Mouse (Mus musculus): Measurements from ENCODE around the gene Sacs.
"Not testable (repeated sequence)": the region's sequence is repeated elsewhere in the genome, so short reads cannot be mapped to it uniquely, and the experiment has no call there.

Gene Sacs

DNA sequence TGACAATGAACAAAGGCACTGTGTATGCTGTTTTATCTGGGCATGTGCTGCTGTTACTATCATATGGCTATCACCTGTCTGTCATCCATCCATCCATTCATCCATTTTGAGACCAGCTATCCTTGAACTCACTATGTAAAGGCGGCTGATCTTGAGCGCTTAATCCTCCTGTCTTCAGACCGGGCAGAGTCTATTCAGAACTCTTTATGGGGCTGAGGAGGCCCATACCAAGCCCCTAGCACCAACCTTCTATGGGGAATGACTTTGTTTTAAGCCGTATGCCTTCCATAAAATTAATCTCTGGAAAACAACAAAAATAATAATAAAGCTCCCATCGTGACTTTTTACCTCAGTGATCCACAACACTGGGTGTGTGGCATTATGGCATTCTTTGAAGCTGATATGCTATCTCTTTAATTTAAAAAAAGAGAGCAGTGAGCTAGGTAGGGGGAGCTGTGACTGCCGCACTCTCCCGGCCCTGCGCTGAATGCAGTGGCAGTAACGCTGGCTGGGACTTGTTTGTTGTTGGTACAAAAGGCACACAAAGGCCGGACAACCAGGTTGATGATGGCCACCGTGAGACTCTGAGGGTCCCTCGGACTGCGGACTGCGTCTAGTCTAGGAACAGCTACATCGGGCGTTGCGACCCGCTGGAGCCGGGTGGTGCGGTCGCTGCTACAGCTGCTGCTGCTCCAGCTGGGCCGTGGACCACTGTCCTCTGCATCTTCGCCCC is at the start of gene Sacs:
TSS of gene Sacs (plus strand) at position 464 of the 733 bp plus-strand sequence.
- no peak for DNase-seq (ENCODE audit: low spot score)

DNA sequence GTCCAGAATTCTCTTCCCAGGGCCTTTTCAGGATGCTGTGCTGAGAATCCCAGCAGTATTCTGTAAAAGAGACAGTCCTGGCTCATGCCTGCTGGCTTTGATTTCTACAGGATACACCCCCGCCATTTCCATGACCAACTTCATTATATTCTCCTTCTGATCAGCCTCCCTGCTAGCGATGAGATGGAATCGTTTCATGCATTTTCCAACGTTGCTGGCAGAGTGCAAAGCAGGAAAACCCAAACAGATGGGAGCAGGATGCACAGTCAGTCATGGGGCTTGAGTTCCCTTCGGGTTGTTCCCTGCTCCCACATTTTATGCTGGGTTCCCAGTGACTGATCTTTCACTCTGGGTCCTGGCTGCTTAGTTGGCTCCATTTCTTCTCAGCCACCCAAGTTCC is 47.3 kb upstream of the Sacs start:
- DNase-seq (ENCODE audit: low spot score) = no peak

DNA sequence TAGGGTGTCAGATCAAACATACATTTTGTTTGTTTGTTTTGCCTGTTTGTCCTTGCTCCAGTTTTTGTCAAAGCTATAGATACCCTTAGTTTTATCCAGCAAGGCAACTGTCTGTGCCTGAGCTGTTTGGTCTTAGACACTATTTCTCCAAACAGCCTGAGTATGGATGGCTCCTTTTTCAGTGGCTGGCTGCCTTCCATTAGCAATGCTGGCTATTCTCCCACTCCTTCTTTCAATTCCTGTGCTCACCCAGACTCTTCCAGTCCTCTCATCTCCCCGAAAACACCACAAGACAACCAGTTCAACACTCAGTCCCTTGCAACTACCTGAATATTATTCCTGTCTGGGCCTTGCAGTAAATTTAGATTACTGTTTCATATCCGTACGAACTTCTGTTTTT is 46.2 kb upstream of the Sacs start:
- DNase-seq (ENCODE audit: low spot score) = no peak

DNA sequence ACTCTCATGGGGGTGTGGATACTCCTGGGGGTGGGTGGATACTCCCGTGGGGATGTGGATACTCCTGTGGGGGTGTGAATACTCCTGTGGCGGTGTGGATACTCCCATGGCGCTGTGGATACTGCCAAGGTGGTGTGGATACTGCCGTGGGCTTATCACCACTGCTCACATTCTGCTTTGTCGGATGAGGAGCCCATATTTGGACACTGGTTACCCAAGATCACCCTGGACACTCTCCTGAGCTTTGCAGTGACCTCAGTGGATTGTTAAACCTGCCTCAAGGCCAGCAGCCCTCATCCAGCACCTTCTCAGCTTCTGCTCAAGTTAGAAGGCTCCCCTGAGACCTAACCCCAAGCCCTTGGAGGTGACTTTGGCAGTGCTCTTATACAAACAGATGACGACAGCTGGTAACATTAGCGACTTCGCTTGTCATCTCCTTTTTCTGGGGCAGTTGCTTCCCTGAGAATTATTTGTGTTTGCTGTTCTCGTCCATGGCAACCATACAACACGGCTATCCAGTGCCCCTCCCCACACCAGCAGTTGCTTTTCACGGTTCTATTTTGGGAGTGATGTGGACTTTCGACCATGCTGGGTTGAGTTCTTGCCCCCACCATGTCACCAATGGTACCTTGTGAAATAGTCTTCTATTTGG is 40.2 kb upstream of the Sacs start:
- no peak for DNase-seq (ENCODE audit: low spot score)

DNA sequence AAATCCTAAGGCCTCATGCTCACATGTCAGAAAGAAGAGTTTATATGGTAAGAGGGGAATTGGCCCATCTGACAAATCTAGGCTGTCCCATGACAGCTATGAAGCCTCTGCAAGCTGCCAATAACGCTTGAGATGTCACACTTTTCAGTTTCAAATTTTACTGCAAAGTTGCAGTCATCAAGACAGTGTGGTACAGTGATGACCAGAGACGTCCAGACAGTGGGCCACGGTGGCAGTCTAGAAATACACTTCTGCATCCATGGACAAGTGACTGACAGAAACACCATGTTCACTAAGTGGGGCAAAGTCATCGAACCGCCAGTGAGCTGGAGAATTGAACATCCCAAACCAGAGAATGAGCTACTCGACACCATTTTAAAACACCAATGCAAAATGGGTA is 37.5 kb upstream of the Sacs start:
- DNase-seq (ENCODE audit: low spot score) = no peak

DNA sequence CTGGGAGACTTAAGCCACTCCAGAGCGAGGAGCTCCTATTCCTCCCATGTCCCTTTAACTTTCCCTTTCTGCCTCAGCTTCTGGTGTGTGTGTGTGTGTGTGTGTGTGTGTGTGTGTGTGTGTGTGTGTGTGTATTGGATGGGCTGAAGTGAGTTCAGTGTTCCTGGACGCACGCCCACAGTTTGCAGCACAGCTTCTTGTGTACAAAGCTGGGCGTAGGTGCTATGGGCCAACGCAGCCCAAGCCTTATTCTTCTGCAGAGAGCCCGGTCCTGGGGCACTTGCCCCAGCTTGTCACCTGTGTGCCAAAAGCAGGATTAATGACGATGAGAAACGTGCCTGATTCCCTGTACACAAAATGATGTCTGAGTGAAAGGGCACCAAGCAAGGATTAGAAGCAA is 31.9 kb upstream of the Sacs start:
- DNase-seq (ENCODE audit: low spot score) = no peak

DNA sequence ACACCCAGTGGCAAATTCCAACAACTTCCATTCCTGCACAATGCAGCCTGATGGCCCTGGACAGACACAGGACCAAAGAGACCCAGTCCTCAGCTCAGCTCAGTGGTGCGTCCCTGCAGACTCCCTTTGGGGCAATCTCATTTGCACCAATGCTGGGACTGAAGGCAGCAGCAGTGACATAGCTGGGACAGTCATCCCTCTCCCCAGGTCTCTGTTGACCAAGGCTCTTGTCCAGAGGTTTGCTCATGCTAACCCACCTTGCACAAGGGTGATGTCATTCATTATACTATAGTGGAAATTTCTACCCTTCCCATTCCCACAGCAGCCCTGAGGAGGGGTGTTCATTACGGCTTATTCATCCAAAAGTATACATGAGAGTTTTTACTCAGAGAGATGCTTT is 29.6 kb upstream of the Sacs start:
- DNase-seq (ENCODE audit: low spot score) = no peak

DNA sequence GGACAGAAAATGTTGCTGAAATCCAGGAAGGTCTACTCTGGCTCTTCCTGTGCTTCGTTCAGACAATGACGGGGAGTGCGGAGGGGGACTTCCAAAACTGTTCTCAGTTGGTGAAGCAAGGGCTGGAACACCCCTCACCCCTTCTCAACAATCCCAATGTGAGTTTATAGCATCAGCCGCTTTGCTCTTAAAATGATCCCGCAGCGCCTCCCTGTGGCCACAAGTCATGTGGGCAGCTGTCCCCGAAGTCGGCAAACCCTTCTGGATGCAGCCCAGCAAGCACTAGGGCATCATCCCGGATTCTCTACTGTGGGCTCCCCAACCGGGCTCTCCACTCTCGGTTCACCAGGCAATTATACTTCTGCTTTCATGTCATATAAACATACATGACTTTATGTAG is 25.9 kb upstream of the Sacs start:
- peak; percentile 74 for DNase-seq (ENCODE audit: low spot score)

DNA sequence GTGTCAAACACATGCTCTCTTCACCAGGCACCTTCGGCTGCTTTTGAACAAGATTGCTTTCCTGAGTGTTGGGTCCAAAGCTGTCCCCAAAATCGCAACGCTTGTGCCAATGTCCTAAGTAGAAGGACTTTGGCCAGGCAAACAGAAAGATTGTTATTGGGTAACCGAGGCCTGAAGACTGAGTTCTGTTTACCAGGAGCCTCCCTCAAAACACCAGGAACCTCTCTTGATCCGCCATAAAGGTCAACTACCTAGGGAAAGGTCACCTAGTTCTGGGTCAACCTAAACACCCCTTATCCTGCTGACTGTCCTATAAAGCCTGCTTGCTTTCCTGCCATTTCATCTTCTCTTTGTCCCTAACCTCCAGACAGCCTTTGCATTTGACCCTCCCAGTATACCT is 13.5 kb upstream of the Sacs start:
- DNase-seq (ENCODE audit: low spot score) = no peak

DNA sequence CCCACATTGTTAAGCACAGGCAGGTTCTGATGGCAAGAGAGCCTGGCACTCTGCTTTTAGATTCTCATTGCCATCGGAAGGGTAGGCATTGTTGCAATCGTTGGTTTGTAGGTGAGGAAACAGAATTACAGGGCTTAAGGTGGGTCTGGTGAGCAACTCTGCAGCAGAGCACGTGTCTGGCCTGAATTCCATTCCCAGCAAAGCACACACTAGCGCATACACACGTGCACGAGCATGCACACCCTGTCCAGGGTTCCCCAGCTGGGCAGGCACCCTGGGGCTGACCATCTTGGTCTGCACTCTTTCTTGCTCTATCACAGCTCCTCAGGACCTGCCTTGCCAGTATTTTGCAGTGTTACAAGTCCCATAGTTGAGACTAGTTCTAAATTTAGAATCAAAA is 13.1 kb upstream of the Sacs start:
- DNase-seq (ENCODE audit: low spot score) = no peak

DNA sequence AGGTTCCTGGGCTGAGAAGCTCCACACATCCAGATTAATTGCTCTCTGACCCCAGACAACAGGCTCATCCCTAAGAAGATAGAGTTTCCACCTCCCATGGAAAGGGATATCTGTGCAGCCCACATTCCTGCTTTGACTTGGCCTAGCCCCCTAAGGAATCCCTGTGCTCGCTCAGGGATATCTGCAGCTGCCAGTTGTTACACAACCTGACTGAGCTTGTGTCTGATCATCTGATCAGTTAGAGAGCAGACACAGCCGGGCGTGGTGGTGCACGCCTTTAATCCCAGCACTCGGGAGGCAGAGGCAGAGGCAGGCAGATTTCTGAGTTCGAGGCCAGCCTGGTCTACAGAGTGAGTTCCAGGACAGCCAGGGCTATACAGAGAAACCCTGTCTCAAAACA is 10.9 kb upstream of the Sacs start:
- not testable (repeated sequence) for DNase-seq (ENCODE audit: low spot score)

DNA sequence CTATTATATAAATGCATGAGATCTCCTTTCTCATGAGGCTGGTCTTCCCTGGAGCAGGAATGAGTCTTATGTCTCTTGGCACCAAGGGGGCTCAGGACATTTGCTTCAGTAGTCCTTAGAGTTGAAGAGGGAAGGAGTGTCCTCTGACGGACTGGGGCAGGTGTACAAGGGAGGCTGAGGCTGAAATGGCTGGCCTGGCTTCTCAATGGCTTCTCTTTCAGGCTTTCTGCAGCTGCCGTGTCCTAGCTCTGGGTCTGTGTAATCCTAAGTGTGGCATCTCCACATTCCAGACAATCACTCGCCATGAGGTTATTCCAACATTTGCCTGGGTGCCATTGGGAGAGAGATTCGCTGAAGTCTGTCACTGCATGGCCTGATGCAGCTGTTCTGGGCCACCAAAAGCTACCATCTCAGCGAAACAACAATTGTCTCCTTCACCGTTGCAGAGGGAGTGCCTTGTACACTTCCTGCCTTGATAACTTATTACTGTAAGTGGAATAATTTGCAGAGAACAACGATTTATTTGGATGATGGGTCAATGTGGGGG is 9.2 kb upstream of the Sacs start:
- no peak for DNase-seq (ENCODE audit: low spot score)

DNA sequence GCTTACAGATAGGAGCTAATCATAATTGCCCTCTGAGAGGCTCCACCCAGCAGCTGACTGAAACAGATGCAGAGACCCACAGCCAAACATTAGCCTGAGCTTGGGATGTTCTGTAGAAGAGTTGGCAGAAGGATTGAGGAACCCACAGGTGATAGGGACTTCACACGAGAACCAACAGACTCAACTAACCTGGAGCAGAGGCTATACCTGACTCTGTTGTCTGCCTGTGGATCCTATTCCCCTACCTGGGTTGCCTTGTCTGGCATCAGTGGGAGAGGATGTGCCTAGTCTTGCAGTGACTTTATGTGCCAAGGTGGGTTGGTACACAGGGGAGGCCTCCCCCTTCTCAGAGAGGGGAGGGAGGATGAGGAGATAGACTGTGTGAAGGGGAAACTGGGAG is 5.7 kb upstream of the Sacs start:
- DNase-seq (ENCODE audit: low spot score) = no peak

DNA sequence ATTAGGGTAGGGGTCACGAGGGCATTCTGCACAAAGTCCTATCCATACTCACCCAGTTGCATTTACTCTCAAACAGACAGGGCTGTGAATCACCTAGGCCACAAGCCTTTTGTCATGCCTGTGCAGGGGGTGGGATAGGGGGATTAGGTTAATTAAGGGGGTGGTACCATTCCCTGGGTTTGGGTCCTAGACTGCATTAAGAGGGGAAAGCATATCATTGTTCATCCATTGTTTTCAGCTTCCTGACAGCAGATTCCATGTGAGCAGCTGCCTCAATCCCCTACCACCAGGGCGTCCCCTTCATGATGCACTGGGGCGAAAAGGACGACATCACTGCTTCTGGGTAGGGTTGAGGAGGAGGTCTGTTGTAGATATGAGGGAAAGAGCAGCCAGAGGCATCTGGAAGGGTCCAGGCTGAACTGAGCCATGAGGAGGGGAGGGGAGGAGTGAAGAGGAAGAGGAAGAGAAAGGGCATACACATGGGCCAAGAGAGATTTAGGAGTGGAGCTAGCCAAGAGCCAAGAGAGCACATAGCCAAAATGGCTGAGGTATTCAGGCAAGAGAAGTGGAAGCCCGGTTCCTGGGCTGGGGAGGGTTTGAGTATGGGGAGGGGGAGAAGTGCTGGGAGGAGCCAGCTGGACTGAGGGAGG is 3.8 kb upstream of the Sacs start:
- no peak for DNase-seq (ENCODE audit: low spot score)

DNA sequence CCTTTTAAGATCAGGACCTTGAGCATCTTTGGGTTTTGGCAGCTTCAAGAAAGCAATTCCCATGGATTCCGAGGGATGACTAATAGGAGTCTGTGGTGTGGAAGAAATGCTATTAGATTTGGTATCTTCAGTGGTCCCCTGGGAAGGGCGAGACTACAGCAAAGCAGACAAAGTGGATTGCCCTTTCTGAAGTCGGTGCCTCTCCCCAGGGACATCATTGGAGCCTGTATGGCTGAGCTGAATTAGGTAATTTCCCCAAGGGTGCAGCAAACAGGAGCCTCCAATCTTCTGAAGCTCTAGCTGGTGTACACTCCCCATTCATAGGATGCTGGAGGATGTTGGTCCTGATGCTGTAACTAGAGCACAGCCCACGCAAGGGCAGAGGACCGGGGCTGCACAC is 847 bp upstream of the Sacs start:
- DNase-seq (ENCODE audit: low spot score) = no peak

DNA sequence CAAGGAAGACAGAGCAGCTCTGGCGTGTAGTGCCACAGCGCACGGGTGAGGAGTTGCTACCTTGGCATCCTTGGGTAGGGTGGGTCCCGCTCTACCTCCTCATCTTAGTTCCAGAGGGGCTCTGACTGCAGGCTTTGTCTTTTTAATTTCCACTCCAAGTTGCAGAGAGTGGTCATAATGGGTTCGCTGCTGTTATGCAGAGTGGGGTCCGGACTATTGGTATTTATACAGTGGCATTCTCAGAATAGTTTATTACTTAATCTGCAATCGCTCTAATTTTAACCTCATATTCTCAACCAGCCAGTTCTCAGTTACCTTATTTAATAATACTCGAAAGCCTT is 440 bp downstream of the Sacs start:
- DNase-seq (ENCODE audit: low spot score) = no peak

DNA sequence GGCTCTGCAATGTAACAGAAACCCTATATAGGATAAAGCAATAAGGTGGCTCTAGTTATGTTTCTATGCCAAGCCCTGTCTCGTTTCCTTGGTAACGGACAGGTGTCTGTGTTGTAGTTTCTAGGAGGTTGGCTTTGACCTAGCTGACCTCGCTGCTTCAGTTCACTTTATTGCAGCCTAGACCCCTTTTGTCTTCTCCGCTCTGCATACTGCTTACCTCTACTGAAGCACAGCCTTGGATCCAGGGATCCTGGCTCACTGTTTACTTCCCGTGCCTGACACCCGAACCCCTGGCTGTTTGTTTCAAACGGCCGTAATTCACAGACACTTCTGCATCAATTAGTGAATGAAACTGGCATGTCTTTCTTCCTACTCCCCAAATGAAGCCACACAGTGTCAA is 5.1 kb downstream of the Sacs start:
- no peak for DNase-seq (ENCODE audit: low spot score)

DNA sequence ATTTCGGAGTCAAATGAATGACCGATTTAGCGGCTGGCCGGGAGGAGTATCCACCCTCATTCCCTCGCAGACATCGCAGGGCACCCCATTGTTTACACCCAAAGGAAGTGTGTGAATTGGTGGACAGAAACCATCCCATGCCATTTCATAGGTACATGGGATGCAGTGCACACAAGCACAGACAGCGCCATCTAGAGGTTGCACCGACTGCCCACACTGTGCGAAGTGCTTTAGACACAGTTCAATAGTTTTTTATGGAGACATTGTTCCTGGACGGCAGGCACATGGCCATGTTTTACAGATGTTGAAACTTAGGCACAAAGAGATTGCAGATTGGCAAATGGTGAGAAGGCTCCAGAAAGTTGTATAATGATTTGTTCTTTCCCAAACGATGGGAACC is 5.6 kb downstream of the Sacs start:
- no peak for DNase-seq (ENCODE audit: low spot score)

DNA sequence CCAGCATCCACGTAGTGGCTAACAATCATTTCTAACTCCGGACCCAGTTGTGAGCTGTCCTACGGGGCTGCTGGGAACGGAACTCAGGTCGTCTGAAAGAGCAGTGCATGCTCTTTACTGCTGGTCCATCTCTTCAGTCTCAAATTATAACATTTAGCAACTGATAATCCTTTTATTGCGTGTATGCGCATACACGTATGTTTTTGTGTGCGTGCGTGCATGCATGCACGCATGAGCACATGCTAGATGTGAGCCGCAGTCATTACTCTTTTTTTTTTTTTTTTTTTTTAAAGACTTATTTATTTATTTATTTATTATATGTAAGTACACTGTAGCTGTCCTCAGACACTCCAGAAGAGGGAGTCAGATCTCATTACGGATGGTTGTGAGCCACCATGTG is 12.2 kb downstream of the Sacs start:
- not testable (repeated sequence) for DNase-seq (ENCODE audit: low spot score)

DNA sequence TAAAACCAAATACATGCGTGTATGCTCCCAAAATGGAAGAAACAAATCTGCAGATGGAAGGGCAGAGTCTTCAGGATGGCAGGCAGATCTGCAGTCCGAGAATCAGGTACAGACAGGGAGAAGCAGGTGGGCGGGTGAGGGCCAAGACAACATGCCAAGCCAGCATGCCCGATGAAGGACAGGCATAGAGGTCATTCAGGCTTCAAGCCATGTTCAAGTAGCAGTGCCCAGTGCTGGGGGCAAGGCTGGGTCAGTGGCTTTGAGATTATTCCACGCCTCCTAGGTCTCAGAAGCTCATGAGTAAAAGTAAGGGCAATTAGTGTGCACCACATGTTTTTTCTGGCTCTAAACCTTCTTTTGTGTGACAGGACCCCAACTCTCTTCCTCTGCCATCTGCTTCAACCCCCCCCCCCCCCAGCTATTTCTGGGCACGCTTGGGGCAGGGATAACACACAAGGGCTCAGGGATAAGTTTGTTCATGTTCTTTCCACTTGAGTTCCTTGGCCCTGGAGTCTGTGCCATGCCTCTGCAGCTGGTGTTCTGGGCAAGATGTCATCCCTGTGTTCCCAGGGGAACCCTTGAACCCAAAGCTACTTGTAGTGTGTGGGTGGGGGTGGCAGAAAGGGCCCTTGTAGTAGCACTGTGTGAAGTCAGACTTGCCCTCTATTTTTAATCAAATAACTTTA is 16.8 kb downstream of the Sacs start:
- DNase-seq (ENCODE audit: low spot score) = no peak

DNA sequence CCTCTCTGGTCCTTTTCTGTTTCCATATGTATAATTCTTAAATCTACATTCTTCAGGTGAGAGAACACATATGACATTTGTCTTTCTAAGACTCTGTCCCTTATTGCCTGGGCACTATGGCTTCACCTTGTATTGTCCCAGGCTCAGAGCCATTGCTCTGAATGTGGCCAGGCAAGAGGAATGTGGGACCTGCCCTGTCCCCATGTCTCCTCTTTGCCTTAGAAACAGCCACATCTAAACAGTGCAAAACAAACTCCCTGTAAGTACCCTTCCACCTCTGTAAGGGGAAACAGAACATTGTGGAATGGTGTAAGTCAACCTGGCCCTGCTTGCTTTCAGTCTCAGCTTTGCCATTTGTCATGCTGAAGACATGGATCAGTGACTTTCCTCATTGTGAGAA is 17.4 kb downstream of the Sacs start:
- DNase-seq (ENCODE audit: low spot score) = no peak

DNA sequence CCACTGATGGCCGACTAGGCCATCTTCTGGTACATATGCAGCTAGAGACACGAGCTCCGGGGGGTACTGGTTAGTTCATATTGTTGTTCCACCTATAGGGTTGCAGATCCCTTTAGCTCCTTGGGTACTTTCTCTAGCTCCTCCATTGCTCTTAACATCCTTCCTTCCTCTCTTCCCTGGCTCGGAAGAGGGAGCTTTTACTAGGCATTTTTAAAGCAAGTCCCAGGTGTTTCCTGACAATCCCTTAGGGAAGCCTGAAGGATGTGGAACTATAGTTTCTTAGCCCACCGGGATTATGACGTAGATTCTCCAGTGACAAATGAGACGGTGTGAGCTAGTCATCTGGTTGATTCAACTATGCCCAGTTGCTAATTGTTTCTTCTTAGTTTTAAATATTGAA is 19.2 kb downstream of the Sacs start:
- DNase-seq (ENCODE audit: low spot score) = not testable (repeated sequence)

DNA sequence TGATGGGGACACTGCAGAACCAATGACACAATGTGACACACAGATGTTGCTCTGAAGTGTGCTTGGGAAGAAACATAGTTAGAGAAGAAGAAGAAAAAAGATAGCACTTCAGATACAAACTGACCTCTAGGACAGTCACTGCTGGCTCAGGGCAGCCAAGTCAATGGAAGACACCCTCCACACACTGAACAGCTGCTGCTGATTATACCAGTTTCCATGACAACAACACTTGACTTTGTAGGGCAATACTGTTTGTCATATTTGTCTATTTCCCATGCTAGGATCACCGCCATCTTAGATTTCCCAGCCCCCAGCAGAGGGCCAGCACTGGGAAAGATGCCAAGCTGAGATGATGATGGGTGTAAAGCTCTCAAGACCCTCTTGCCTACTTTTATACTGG is 22.7 kb downstream of the Sacs start:
- no peak for DNase-seq (ENCODE audit: low spot score)
